Mouse (Mus musculus) C2C12 (cell line): Measurements from ENCODE around the gene Pcnx2.

Source experiments
- CEBPB ChIP-seq: IDR thresholded peaks from one replicate; pipeline ENCODE4 v1.6.1; 2011; ENCODE audit warnings: low read depth, mild to moderate bottlenecking, control low read depth, moderate library complexity
- CTCF ChIP-seq: IDR thresholded peaks from one replicate; pipeline ENCODE4 v1.5.1; 2011; ENCODE audit not compliant: control insufficient read depth, insufficient read depth, insufficient read length
- FOSL1 ChIP-seq: IDR thresholded peaks from one replicate; pipeline ENCODE4 v1.8.0; 2011; ENCODE audit warnings: mild to moderate bottlenecking, low read length; ENCODE audit not compliant: poor library complexity, insufficient read depth, severe bottlenecking
- MAX ChIP-seq: IDR thresholded peaks from one replicate; pipeline ENCODE4 v1.6.1; 2011; ENCODE audit warnings: mild to moderate bottlenecking, control low read depth
- USF1 ChIP-seq: IDR thresholded peaks from one replicate; pipeline ENCODE4 v1.6.1; 2011; ENCODE audit warnings: low read depth, mild to moderate bottlenecking, control low read depth, moderate library complexity

GRCm38 (mm10) chr8:125705816-125706215 is 192.3 kb downstream of the Pcnx2 start:
- no peak for TF ChIP-seq CTCF
- no peak for TF ChIP-seq CEBPB
- TF ChIP-seq USF1: no peak
- no peak for TF ChIP-seq FOSL1
- no peak for TF ChIP-seq MAX
